Mouse (Mus musculus) midbrain, embryonic 10.5 days (tissue): ENCODE results near the gene Htr3a. TPM values are rescaled to one million over a fixed set of nuclear protein-coding genes. Genes with fewer than 3 reads are reported as not detected.

ENCODE experiments used
- DNase-seq: peaks from one replicate; pipeline ENCODE4 v3.0.0-alpha.2; 2017; ENCODE audit warnings: low spot score
- H3K27ac ChIP-seq: fragments of 300-500 bp; sonication (generic); replicated peaks from 2 replicates; pipeline ENCODE4 v1.5.1; 2016; ENCODE audit warnings: mild to moderate bottlenecking
- H3K27me3 ChIP-seq: fragments of 300-500 bp; sonication (generic); 2 replicates; pipeline ENCODE4 v1.6.1; 2016; ENCODE audit warnings: low read depth, mild to moderate bottlenecking; ENCODE audit not compliant: poor library complexity, severe bottlenecking
- H3K36me3 ChIP-seq: fragments of 300-500 bp; sonication (generic); 2 replicates; pipeline ENCODE4 v1.6.1; 2016; ENCODE audit warnings: mild to moderate bottlenecking, moderate library complexity
- H3K4me1 ChIP-seq: fragments of 300-500 bp; sonication (generic); 2 replicates; pipeline ENCODE4 v1.6.1; 2016
- H3K4me3 ChIP-seq: fragments of 300-500 bp; sonication (generic); 2 replicates; pipeline ENCODE4 v1.5.1; 2016; ENCODE audit warnings: mild to moderate bottlenecking, moderate library complexity
- H3K9me3 ChIP-seq: fragments of 300-500 bp; sonication (generic); replicated peaks from 2 replicates; pipeline ENCODE4 v1.6.1; 2016; ENCODE audit warnings: mild to moderate bottlenecking
- WGBS: fragments of 180-500 bp; shearing (Covaris S2); methylation state at CpG from one replicate; pipeline ENCODE4 v1.1.7; 2016; 5-methylcytosine and 5-hydroxymethylcytosine counted together
- polyA plus RNA-seq: library from polyadenylated mRNA; unstranded; fragments of >200 nt; fragmentation: Nextera tagmentation; extraction: Ambion mirVana; gene quantifications from 2 replicates; pipeline ENCODE4 v1.2.1, GENCODE M21; 2016

The Htr3a gene
- polyA plus RNA-seq, 1 experiment from 2014 or later, result 0.25 TPM

DNA sequence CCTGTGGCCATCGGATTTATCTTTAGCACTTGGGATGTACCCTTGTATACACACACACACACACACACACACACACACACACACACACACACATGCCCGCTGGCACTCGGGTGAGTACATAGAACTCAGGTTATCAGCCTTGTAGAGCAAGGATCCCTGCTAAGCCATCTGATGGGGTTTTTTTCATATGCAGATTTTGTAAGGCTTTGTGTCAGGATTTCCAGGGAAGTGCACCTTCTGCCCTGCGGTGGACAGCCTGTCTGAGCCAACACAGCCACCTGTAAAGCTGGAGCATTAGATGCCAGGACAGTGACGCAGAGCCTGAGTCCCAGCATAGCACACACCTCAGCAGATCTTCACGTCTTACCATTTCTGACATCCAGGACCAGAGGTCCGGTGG is 21.8 kb downstream of the Htr3a start:
- DNase-seq, result no peak
- Histone ChIP-seq H3K27me3 (0 out of 2 replicates have a peak, but pooled peaks cover 3% of the 10 kb centered on the region), H3K4me1 (peaks cover 19% of the 10 kb centered on the region), H3K9me3 (no peaks in the 10 kb centered on the region), H3K36me3 (no peaks in the 10 kb centered on the region), H3K4me3 (no peak overlapping the region), H3K27ac (no peak overlapping the region)
- WGBS, result 73% methylated on average over 7 of the region's 7 CpGs

DNA sequence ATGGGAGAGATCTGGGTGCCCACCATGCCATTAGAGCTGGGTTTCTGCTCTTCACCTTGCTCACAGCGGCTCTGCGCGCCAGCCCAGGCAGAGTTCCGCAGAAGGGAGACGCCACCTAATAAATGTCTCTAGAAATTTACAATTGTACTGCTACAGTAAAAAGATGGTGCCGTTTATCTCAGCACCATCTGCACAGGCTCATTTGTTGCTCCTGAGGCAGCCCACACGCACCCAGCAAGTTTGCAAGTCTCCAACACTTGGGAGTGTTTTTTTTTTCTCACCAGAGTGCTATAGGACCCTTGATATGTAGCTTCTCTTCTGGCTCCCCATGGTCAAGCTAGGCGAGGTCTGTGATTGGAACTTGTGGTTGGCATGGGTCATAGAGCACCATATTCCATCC is 38.0 kb downstream of the Htr3a start:
- no peaks in the 10 kb centered on the region for H3K9me3 ChIP-seq
- no peaks in the 10 kb centered on the region for H3K4me1 ChIP-seq
- no peak for DNase-seq
- WGBS, result 93% methylated on average over 8 of the region's 8 CpGs
- no peaks in the 10 kb centered on the region for H3K27me3 ChIP-seq
- H3K36me3 ChIP-seq, result no peaks in the 10 kb centered on the region
- no peak overlapping the region for H3K4me3 ChIP-seq
- H3K27ac ChIP-seq, result no peak overlapping the region

DNA sequence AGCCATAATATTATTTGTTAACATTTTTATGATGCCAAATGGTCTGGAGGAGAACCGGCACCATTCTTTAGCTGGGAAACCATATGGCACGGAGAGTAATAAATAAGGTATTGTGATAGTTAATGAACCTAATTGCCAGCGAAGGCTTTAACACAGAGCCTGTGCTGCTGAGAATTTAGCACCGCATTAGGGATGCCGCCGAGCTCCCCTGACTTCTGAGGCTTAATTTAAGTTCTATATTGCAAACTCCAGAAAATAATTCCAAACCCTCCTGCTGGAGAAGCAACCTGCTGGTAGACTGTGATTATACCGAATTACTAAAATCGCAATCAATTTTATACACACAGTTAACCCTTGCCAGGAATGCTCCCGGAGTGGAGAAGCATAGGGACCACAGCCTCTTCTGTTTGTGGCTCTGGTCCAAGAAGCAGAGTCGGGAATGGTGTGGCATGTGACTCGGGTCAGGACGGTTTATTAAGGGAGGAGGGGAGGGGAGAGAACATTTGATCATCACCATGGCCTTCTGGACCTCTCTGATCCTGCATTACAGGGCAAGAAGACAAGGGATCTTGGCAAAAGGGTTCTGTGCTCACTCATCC is 44.3 kb downstream of the Htr3a start:
- 85% methylated on average over 12 of the region's 12 CpGs for WGBS
- Histone ChIP-seq H3K36me3 (no peaks in the 10 kb centered on the region), H3K27me3 (peaks cover 23% of the 10 kb centered on the region), H3K4me3 (no peak overlapping the region), H3K4me1 (peaks cover 17% of the 10 kb centered on the region), H3K9me3 (no peaks in the 10 kb centered on the region), H3K27ac (peak overlapping the region; percentile 6; the same call in 1 of the 2 replicates)
- no peak for DNase-seq

DNA sequence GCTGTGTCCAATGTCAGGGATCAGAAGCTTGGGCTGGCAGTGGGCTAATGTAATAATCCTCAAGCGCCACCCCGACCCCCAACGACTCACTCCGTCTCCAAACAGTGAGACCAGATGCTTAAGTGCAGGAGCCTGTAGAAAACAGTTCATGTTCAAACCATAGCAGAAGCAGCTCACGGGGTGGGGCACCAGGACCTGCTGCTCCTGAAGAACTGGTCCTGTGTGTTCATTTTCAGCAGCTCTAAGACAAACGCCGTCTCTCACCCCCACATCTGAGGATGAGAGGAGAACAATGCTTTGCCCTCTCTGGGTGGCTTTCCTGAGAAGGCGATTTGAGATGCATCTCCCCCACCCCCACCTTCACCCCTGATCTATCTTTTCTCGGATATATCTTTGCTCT is 45.7 kb downstream of the Htr3a start:
- H3K4me3 ChIP-seq, result no peak overlapping the region

DNA sequence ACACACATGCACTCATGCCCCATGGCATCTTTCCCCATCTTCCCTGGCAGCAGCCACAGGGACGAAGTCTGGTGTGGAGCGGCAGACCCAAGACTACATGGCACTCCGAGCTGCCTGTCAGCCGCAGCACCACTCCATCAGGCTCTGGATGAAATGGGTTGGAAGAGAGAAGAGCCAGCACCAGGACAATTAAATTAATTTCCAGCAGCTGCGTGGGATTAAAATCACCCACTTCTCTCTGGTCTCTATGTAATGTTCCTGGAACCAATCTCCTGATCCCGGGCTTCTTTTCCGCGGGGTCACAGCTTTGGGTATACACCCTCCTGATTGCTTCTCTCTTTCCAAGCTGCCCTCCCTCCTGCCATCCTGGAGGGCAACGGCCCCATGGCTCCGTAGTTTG is 49.4 kb downstream of the Htr3a start:
- Histone ChIP-seq H3K27ac (peak overlapping the region; percentile 28; the same call in 1 of the 2 replicates), H3K27me3 (peaks cover 30% of the 10 kb centered on the region), H3K4me1 (peaks cover 43% of the 10 kb centered on the region), H3K36me3 (no peaks in the 10 kb centered on the region), H3K9me3 (no peaks in the 10 kb centered on the region), H3K4me3 (no peak overlapping the region)
- DNase-seq, result no peak
- WGBS, result 92% methylated on average over 10 of the region's 10 CpGs

More for the DNA sequence above, 45.7 kb downstream of the Htr3a start:
- Histone ChIP-seq H3K27me3 (peaks cover 30% of the 10 kb centered on the region), H3K9me3 (no peaks in the 10 kb centered on the region), H3K27ac (peak overlapping the region; percentile 24; the same call in 1 of the 2 replicates), H3K36me3 (no peaks in the 10 kb centered on the region), H3K4me1 (peaks cover 28% of the 10 kb centered on the region)
- 54% methylated on average over 9 of the region's 9 CpGs for WGBS
- no peak for DNase-seq

DNA sequence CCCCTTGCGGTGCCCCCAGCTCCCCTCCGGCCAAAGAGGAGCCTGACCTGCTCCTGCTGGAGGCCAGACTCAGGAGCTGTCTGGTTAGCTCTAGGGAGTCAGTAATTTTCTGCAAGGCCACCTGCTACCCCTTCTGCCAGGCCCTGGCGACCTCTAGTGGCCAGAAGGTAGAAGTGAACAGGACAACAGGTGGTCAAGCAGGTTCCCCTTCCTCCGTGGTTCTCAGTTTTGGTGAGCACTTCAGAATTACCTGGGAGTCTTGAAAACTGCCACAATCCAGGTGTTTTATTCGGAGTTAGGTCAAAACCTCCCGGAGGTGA is 50.4 kb downstream of the Htr3a start:
- 5% methylated on average over 6 of the region's 6 CpGs for WGBS
- no peak overlapping the region for H3K4me3 ChIP-seq

DNA sequence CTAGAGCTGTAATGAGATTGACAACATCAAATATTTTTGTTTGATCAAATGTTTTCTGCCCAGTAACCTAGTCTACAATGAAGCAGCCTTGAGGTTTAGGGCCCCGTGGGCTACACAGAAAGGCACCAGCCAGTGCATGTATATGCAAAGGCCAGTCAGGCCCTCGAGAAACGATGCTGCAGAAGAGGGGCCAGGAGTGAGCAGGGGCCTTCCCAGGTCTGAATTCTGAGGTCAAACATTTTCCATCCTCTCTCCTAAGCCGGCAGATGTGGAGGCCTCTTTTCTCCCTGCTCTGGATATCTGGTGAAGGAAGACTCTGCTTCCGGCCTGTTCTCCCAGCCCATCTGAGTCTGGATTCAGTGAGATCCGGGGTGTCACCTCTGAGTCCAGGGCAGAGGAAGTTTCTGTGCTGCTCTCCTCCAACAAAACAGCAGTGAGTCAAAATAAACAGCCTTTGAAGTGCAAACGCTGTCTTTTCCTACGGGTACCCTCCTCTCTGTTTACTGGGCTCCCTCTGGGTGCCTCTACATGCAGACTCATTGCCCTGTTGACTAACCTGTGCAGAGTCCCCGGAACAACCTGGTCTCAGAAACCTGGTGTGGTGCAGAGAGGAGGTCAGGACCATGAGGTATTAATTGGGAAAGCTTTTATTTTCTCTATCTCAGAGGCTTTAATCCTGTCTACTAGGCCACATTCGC is 50.9 kb downstream of the Htr3a start:
- Histone ChIP-seq H3K27ac (peak overlapping the region; percentile 82), H3K4me3 (no peak overlapping the region), H3K4me1 (peaks cover 35% of the 10 kb centered on the region), H3K36me3 (no peaks in the 10 kb centered on the region), H3K9me3 (no peaks in the 10 kb centered on the region), H3K27me3 (peaks cover 22% of the 10 kb centered on the region)
- peak; percentile 19 for DNase-seq
- WGBS, result 18% methylated on average over 10 of the region's 10 CpGs

More for the DNA sequence above, 50.4 kb downstream of the Htr3a start:
- peak; percentile 88 for DNase-seq
- H3K27ac ChIP-seq, result peak overlapping the region; percentile 82
- H3K9me3 ChIP-seq, result no peaks in the 10 kb centered on the region
- peaks cover 40% of the 10 kb centered on the region for H3K4me1 ChIP-seq
- no peaks in the 10 kb centered on the region for H3K36me3 ChIP-seq
- peaks cover 24% of the 10 kb centered on the region for H3K27me3 ChIP-seq

DNA sequence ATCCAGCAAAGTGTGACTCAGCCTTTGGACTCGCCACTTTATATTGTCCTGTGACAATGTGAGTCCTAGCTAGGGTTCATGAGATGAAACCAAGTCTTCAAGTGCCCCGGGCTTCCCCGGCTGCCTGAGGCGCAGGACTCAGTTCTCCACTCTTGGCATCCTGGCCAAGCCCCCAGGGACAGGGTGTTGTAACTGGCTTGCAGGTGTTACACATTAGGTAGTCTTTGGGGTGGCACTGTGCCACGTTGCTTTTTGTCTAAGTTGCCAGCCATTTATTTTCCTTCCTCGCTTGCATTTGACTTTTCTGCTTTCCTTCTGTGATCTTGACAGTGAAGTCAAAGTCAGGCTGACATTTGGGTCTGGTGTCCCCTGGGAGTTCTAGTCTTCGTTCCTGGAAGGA is 53.0 kb downstream of the Htr3a start:
- 70% methylated on average over 7 of the region's 7 CpGs for WGBS
- H3K27me3 ChIP-seq, result peaks cover 25% of the 10 kb centered on the region

DNA sequence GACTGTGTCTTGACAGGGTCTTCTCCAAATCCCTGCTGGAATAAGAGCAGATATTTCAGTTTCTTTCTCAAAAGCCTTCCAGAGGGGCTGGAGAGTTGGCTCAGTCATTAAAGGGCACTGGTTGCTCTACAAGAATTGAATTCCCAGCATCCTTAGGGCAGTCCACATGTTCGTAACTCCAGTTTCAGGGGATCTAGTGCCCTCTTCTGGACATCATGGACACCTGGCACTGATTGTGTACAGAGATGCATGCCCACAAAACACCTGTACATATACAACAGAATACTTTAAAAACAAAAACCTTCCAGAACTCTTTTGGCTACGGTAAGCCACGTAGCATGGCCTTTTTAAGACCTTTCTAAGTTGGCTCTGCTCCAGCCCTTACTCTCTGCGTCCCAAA is 54.7 kb downstream of the Htr3a start:
- DNase-seq, result no peak
- 90% methylated on average over 4 of the region's 4 CpGs for WGBS
- Histone ChIP-seq H3K27me3 (peaks cover 11% of the 10 kb centered on the region; the same call in 1 of the 2 replicates), H3K27ac (no peak overlapping the region), H3K4me1 (peaks cover 38% of the 10 kb centered on the region), H3K36me3 (no peaks in the 10 kb centered on the region), H3K9me3 (no peaks in the 10 kb centered on the region), H3K4me3 (no peak overlapping the region)

More for the DNA sequence above, 53.0 kb downstream of the Htr3a start:
- Histone ChIP-seq H3K36me3 (no peaks in the 10 kb centered on the region), H3K4me1 (peaks cover 40% of the 10 kb centered on the region), H3K9me3 (no peaks in the 10 kb centered on the region), H3K27ac (peak overlapping the region; percentile 39; the same call in 1 of the 2 replicates), H3K4me3 (no peak overlapping the region)
- no peak for DNase-seq

DNA sequence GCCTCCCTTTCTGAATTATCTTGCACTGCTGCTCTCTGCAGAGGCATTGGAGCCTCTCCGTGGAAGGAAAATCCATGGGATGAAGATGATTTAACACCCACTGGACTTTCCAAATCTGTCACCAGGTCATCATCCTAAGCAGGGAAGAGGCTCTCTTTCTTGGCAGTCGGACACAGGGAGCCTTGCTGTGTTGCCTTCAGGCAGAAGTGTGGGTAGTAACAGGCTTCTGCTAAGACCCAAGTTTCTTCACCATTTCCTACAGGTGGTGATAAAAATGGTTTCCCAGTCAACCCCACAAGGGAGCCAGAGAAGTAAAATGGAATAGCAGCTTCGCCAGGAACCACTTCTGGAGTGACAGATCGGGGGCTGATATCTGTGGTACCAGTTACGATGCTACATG is 61.4 kb downstream of the Htr3a start:
- no peaks in the 10 kb centered on the region for H3K36me3 ChIP-seq
- H3K27me3 ChIP-seq, result 0 out of 2 replicates have a peak, but pooled peaks cover 5% of the 10 kb centered on the region
- H3K27ac ChIP-seq, result no peak overlapping the region
- H3K4me3 ChIP-seq, result no peak overlapping the region
- H3K4me1 ChIP-seq, result peaks cover 7% of the 10 kb centered on the region
- 0 out of 2 replicates have a peak, but pooled peaks cover 3% of the 10 kb centered on the region for H3K9me3 ChIP-seq
- WGBS, result 89% methylated on average over 5 of the region's 5 CpGs
- DNase-seq, result no peak

Other genes with a start within 250 kb of the Htr3a start
- 39.8 and 48.1 TPM in 2 replicates for gene Zbtb16, start 74.9 kb downstream of the Htr3a start, polyA plus RNA-seq
- gene Htr3b, start 53.9 kb upstream of the Htr3a start, polyA plus RNA-seq, result 0.07 and 0.09 TPM in 2 replicates
- gene Usp28, start 74.3 kb upstream of the Htr3a start, polyA plus RNA-seq, result 53.3 and 55.7 TPM in 2 replicates
- gene Zw10, start 144.5 kb upstream of the Htr3a start, polyA plus RNA-seq, result 57.3 and 60.1 TPM in 2 replicates
- 0.41 and 1.2 TPM in 2 replicates for gene Tmprss5, start 170.2 kb upstream of the Htr3a start, polyA plus RNA-seq